Mouse (Mus musculus) cerebellum, adult 2 months (tissue): ENCODE data around the gene Psmg1.

Source experiments
- CTCF ChIP-seq: fragments of 200-500 bp; IDR thresholded peaks from 2 replicates; pipeline ENCODE4 v1.5.1; 2011; ENCODE audit warnings: low read depth, mild to moderate bottlenecking, control low read depth, low read length, moderate library complexity, borderline replicate concordance; ENCODE audit not compliant: insufficient read depth
- POLR2A ChIP-seq: fragments of 200-500 bp; IDR thresholded peaks from 2 replicates; pipeline ENCODE4 v1.6.1; 2011; ENCODE audit warnings: low read length, control low read depth, borderline replicate concordance; ENCODE audit not compliant: insufficient read depth

DNA sequence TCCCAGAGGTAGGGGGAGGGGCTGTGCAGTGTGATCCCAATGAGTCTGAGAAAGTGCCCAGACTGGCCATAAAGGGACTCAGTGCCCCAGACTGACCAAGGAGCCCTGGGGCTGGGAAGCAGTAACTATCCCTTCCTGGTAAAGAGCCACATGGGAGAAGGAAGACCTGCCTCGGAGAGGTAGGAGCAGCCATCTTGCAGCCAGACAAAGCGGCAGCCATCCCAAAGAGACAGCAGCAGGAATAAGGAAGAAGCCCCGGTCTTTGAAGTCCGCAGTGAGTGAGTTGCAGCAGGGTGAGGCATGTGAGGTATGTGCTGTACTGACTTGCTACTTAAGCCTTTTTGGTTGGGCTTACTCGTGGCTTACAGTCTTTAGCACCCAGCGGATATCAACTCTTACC, 47.6 kb downstream of the Psmg1 start:
- TF ChIP-seq POLR2A (no peak), CTCF (no peak)
